Mouse (Mus musculus) kidney, embryonic 14.5 days (tissue): ENCODE measurements around the gene Nsun2. TPM values are rescaled to one million over a fixed set of nuclear protein-coding genes. Genes with fewer than 3 reads are reported as not detected.
"Not testable (repeated sequence)": the region's sequence is repeated elsewhere in the genome, so short reads cannot be mapped to it uniquely, and the experiment has no call there.

Experiments
- ATAC-seq: fragments of 200-750 bp; cut with Nextera tagmentation; 2 replicates; pipeline ENCODE4 v1.8.0; 2017; ENCODE audit warnings: moderate number of reproducible peaks, mild to moderate bottlenecking, moderate TSS enrichment, moderate library complexity; ENCODE audit not compliant: low FRiP score, low TSS enrichment
- H3K27ac ChIP-seq: fragments of 300-500 bp; sonication (generic); 2 replicates; pipeline ENCODE4 v1.5.1; 2014; ENCODE audit warnings: low read depth, mild to moderate bottlenecking, low read length, moderate library complexity, mixed read lengths
- H3K27me3 ChIP-seq: fragments of 300-500 bp; sonication (generic); 2 replicates; pipeline ENCODE4 v1.6.1; 2014; ENCODE audit warnings: mild to moderate bottlenecking, low read length; ENCODE audit not compliant: control insufficient read depth, insufficient read depth
- H3K36me3 ChIP-seq: fragments of 300-500 bp; sonication (generic); 2 replicates; pipeline ENCODE4 v1.6.1; 2014; ENCODE audit warnings: low read length, mixed read lengths; ENCODE audit not compliant: control insufficient read depth, insufficient read depth
- H3K4me1 ChIP-seq: fragments of 300-500 bp; sonication (generic); 2 replicates; pipeline ENCODE4 v1.6.1; 2014; ENCODE audit warnings: low read length, mixed read lengths; ENCODE audit not compliant: control insufficient read depth, insufficient read depth
- H3K4me2 ChIP-seq: fragments of 300-500 bp; sonication (generic); replicated peaks from 2 replicates; pipeline ENCODE4 v1.6.1; 2014; ENCODE audit warnings: low read depth, mild to moderate bottlenecking, low read length
- H3K4me3 ChIP-seq: fragments of 300-500 bp; sonication (generic); 2 replicates; pipeline ENCODE4 v1.5.1; 2014; ENCODE audit warnings: mild to moderate bottlenecking, low read length
- H3K9ac ChIP-seq: fragments of 300-500 bp; sonication (generic); 2 replicates; pipeline ENCODE4 v1.6.1; 2014; ENCODE audit warnings: low read depth, mild to moderate bottlenecking, low read length, moderate library complexity
- H3K9me3 ChIP-seq: fragments of 300-500 bp; sonication (generic); 2 replicates; pipeline ENCODE4 v1.6.1; 2016; ENCODE audit warnings: low read length; ENCODE audit not compliant: control insufficient read depth
- WGBS: fragments of 180-500 bp; shearing (Covaris S2); extraction: QIAGEN DNeasy Blood & Tissue Kit; methylation state at CpG from one replicate; pipeline ENCODE4 v1.1.7; 2014; 5-methylcytosine and 5-hydroxymethylcytosine counted together
- polyA plus RNA-seq: library from polyadenylated mRNA; unstranded; fragments of >200 nt; fragmentation: Nextera tagmentation; extraction: Ambion mirVana; gene quantifications from 2 replicates; pipeline ENCODE4 v1.2.1, GENCODE M21; 2014

Gene Nsun2
- polyA plus RNA-seq, 1 experiment from 2014 or later, result 142 TPM

- Histone ChIP-seq H3K4me1 (no peaks in the 10 kb centered on the region), H3K27me3 (no peaks in the 10 kb centered on the region), H3K27ac (no peak overlapping the region), H3K4me3 (no peak overlapping the region), H3K9me3 (no peaks in the 10 kb centered on the region), H3K36me3 (no peaks in the 10 kb centered on the region), H3K9ac (no peak overlapping the region), H3K4me2 (no peak overlapping the region)
- 92% methylated on average over 10 of the region's 10 CpGs for WGBS
- no peak for ATAC-seq
Measured at GRCm38 (mm10) chr13:69598867-69599266, 65.3 kb downstream of the Nsun2 start.

DNA sequence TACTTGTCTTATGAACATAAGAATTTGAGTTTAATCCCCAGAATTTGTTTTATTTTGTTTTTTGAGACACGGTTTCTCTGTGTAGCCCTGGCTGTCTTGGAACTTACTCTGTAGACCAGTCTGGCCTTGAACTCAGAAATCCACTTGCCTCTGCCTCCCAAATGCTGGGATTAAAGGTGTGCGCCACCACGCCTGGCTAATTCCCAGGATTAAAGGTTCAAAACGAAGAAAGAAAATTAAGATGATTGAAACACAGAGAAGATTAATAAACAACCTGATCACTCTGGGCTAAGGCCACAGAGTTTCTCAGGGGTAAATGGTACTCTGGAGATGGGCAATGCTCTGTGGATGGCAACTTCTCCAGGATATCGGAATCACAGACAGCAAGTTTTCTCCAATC lies 67.3 kb downstream of the Nsun2 start:
- not testable (repeated sequence) for H3K4me3 ChIP-seq, H3K27me3 ChIP-seq, H3K4me2 ChIP-seq, H3K9me3 ChIP-seq, H3K9ac ChIP-seq, ATAC-seq, H3K4me1 ChIP-seq, H3K27ac ChIP-seq, H3K36me3 ChIP-seq
- WGBS, result 94% methylated on average over 5 of the region's 5 CpGs

DNA sequence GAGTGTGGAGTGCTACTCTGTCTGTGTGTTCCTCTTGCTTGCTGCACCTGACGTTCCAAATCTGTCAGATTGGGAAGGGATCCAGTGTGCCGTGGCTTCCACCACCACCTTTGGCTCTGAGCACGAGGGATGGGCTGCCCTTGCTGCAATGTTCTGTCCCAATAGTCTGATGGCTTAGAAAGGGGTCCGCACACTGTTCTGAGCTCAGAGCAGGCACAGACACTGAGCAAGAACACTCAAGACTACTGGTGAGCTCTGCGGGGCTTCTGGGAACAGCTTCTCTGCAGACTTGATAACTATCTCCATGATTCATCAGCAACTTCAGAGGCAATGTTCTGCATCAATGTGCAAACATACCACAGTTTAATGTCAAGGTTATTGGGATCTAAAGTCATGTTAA lies 67.8 kb downstream of the Nsun2 start:
- Histone ChIP-seq H3K4me3 (no peak overlapping the region), H3K4me2 (no peak overlapping the region), H3K27me3 (no peaks in the 10 kb centered on the region), H3K9me3 (no peaks in the 10 kb centered on the region), H3K27ac (no peak overlapping the region), H3K4me1 (no peaks in the 10 kb centered on the region), H3K9ac (no peak overlapping the region), H3K36me3 (no peaks in the 10 kb centered on the region)
- WGBS, result 83% methylated on average over 5 of the region's 5 CpGs
- ATAC-seq, result no peak

DNA sequence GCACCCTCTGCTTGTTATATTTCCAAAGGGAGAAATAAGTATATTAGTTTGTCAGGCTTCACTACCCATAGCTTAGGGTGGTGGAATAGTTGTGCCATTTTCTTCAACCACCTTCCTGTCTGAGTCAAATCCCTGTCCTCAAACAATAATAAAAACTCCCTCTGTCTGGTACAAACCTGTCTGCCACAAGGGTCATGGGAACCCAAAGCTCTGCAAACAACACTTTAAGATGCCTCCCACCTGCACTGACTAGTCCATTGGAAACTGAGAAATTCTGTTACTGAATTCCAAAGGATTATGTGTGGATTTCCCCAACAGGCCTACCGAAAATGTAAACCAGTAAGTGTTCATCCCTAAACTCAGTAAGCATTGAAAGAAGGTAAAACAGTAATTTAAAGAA lies 71.1 kb downstream of the Nsun2 start:
- WGBS, result 75% methylated on average over 1 of the region's 1 CpGs
- Histone ChIP-seq H3K36me3 (no peaks in the 10 kb centered on the region), H3K27me3 (no peaks in the 10 kb centered on the region), H3K9ac (no peak overlapping the region), H3K4me2 (no peak overlapping the region), H3K9me3 (no peaks in the 10 kb centered on the region), H3K4me1 (no peaks in the 10 kb centered on the region), H3K4me3 (no peak overlapping the region), H3K27ac (no peak overlapping the region)
- no peak for ATAC-seq

DNA sequence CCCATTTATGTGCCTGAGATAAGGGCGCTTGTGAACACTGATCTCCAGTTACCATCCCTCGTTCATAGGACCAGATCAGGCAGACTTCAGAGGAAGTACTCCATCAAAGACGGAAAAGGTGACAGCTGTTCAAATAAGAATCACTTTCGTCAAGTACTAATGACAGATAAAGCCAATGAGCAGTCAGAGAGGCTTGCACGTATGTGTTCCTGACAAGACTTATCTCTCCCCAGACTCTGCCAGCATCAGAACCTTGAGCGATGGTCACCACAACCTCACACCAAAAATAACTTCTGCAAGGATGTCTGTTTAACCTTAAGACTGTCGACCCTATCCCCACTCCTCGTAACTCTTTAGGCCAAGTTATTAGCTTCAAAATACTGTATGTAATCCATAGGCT lies 75.2 kb downstream of the Nsun2 start:
- Histone ChIP-seq H3K4me2 (no peak overlapping the region), H3K9me3 (no peaks in the 10 kb centered on the region), H3K4me3 (no peak overlapping the region), H3K36me3 (peaks cover 4% of the 10 kb centered on the region; the same call in 1 of the 2 replicates), H3K27ac (no peak overlapping the region), H3K4me1 (peaks cover 4% of the 10 kb centered on the region; the same call in 1 of the 2 replicates), H3K9ac (no peak overlapping the region), H3K27me3 (no peaks in the 10 kb centered on the region)
- no peak for ATAC-seq
- WGBS, result 79% methylated on average over 8 of the region's 8 CpGs

DNA sequence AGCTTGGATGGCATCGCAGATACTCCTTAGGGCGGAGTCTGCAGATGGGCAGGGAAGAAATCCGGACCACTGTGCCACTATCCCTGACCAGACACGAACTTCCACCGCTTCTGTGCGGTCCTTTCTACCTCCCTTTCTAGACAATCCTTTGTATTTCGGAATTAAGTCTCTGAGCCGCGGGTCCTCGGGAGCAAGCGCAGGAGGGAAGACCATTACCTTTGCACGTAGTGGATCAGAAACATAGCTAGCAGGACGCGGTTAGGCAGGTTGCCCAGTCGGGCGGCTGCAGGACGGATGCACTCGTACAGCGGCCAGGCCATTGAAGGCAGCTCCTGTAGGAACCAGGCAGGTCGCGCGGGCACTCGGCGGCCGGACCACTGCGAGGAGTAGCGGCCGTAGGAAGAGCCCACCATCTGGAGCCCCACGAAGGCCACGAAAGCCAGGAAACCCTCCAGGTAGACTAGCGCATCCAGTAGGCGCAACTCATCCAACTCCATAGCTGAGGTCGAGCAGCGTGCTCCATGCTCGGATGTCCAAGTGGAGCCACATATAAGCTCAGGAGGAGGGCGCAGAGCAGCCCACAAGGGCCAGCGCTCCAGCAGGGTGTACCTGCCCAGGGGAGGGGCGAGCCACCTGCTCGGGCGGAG lies 77.3 kb downstream of the Nsun2 start:
- H3K4me1 ChIP-seq, result peaks cover 4% of the 10 kb centered on the region; the same call in 1 of the 2 replicates
- H3K36me3 ChIP-seq, result peaks cover 23% of the 10 kb centered on the region
- peak; percentile 41; the same call in 1 of the 2 replicates for ATAC-seq
- peak overlapping the region; percentile 65; the same call in 1 of the 2 replicates for H3K9ac ChIP-seq
- H3K27me3 ChIP-seq, result no peaks in the 10 kb centered on the region
- under 1% methylated on average over 40 of the region's 40 CpGs for WGBS
- H3K9me3 ChIP-seq, result no peaks in the 10 kb centered on the region
- no peak overlapping the region for H3K27ac ChIP-seq
- peak overlapping the region; percentile 96 for H3K4me3 ChIP-seq
- peak overlapping the region; percentile 86 for H3K4me2 ChIP-seq

DNA sequence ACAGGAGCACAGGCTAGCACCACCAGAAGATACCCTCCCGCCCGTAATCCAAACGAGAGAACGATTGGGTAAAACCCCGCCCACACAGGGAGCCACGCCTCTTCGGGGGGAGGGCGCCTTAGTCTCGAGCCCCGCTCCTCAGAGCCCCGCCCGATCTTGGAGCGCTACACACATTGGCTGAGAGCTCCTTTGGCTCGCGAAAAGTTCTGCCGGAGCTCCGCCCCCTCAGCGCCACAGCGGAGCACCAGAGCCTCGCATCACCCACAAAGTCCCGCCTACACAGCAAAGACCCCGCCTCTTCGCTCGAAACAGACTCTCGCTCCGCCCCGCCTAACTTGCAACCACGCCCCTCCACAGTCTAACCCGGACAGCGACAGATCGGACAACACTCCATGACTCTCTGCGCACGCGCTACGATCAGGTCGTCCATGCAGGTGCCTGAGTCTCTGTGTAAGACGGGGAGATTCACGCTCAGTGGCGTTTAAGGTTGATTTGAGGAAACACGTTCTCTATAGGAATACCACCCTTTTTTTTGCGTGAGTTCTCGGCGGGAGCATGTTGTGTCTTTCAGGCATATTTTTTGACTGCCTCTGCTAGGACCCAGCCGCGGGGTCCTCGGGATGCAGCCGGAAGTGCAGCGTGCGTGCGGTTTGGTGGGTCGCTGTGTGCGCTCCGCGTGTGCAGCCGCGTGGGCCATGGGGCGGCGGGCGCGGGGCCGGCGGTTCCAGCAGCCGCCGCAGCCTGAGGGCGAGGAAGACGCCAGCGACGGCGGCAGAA lies 78.0 kb downstream of the Nsun2 start, which contains the start of gene Srd5a1:
Gene Srd5a1 (minus strand): TSS at position 45 of the 777 bp plus-strand sequence.
- peaks cover 30% of the 10 kb centered on the region for H3K36me3 ChIP-seq
- peaks cover 4% of the 10 kb centered on the region; the same call in 1 of the 2 replicates for H3K4me1 ChIP-seq
- whole genome bisulfite sequencing, result under 1% methylated on average over 69 of the region's 69 CpGs
- no peaks in the 10 kb centered on the region for H3K9me3 ChIP-seq
- ATAC-seq, result peak; percentile 99
- peak within 1 kb of the TSS; percentile 88 for H3K9ac ChIP-seq
- peak within 1 kb of the TSS; percentile 96 for H3K4me3 ChIP-seq
- H3K27ac ChIP-seq, result no peak within 1 kb of the TSS
- H3K27me3 ChIP-seq, result no peaks in the 10 kb centered on the region
- peak within 1 kb of the TSS; percentile 86 for H3K4me2 ChIP-seq

GRCm38 (mm10) chr13:69612175-69612544 lies 78.6 kb downstream of the Nsun2 start:
- WGBS, result under 1% methylated on average over 24 of the region's 24 CpGs
- no peak overlapping the region for H3K27ac ChIP-seq
- no peak for ATAC-seq

GRCm38 (mm10) chr13:69616716-69617115 lies 83.2 kb downstream of the Nsun2 start:
- Histone ChIP-seq H3K9me3 (no peaks in the 10 kb centered on the region), H3K36me3 (peaks cover 76% of the 10 kb centered on the region), H3K27me3 (no peaks in the 10 kb centered on the region), H3K4me2 (no peak overlapping the region), H3K4me1 (no peaks in the 10 kb centered on the region; the same call in 1 of the 2 replicates), H3K27ac (no peak overlapping the region), H3K4me3 (no peak overlapping the region), H3K9ac (no peak overlapping the region)
- 94% methylated on average over 6 of the region's 6 CpGs for WGBS
- ATAC-seq, result no peak

More at GRCm38 (mm10) chr13:69612175-69612544, 78.6 kb downstream of the Nsun2 start:
- peak overlapping the region; percentile 88 for H3K9ac ChIP-seq
- H3K27me3 ChIP-seq, result no peaks in the 10 kb centered on the region
- peak overlapping the region; percentile 96 for H3K4me3 ChIP-seq
- H3K4me2 ChIP-seq, result peak overlapping the region; percentile 61
- peaks cover 4% of the 10 kb centered on the region; the same call in 1 of the 2 replicates for H3K4me1 ChIP-seq
- H3K36me3 ChIP-seq, result peaks cover 36% of the 10 kb centered on the region
- no peaks in the 10 kb centered on the region for H3K9me3 ChIP-seq
